Mouse (Mus musculus) liver, embryonic 12.5 days (tissue): Measurements from ENCODE around the gene Mast4. TPM values are rescaled to one million over a fixed set of nuclear protein-coding genes. Genes with fewer than 3 reads are reported as not detected.
"Not testable (repeated sequence)": the region's sequence is repeated elsewhere in the genome, so short reads cannot be mapped to it uniquely, and the experiment has no call there.

Experiments
- ATAC-seq: fragments of 200-750 bp; cut with Nextera tagmentation; 2 replicates; pipeline ENCODE4 v1.8.0; 2017; ENCODE audit warnings: moderate number of reproducible peaks, mild to moderate bottlenecking, moderate library complexity
- H3K27ac ChIP-seq: fragments of 300-500 bp; sonication (generic); 2 replicates; pipeline ENCODE4 v1.5.1; 2016; ENCODE audit warnings: mild to moderate bottlenecking
- H3K27me3 ChIP-seq: fragments of 300-500 bp; sonication (generic); replicated peaks from 2 replicates; pipeline ENCODE4 v1.6.1; 2016; ENCODE audit warnings: mild to moderate bottlenecking, moderate library complexity
- H3K36me3 ChIP-seq: fragments of 300-500 bp; sonication (generic); 2 replicates; pipeline ENCODE4 v1.6.1; 2016; ENCODE audit warnings: mild to moderate bottlenecking, moderate library complexity
- H3K4me1 ChIP-seq: fragments of 300-500 bp; sonication (generic); 2 replicates; pipeline ENCODE4 v1.6.1; 2016
- H3K4me2 ChIP-seq: fragments of 300-500 bp; sonication (generic); 2 replicates; pipeline ENCODE4 v1.6.1; 2016; ENCODE audit warnings: mild to moderate bottlenecking, moderate library complexity
- H3K4me3 ChIP-seq: fragments of 300-500 bp; sonication (generic); 2 replicates; pipeline ENCODE4 v1.5.1; 2016; ENCODE audit warnings: mild to moderate bottlenecking, moderate library complexity
- H3K9ac ChIP-seq: fragments of 300-500 bp; sonication (generic); 2 replicates; pipeline ENCODE4 v1.6.1; 2016; ENCODE audit warnings: mild to moderate bottlenecking, moderate library complexity
- H3K9me3 ChIP-seq: fragments of 300-500 bp; sonication (generic); replicated peaks from 2 replicates; pipeline ENCODE4 v1.6.1; 2016; ENCODE audit warnings: mild to moderate bottlenecking, moderate library complexity
- WGBS: fragments of 180-500 bp; shearing (Covaris S2); methylation state at CpG from one replicate; pipeline ENCODE4 v1.1.7; 2016; ENCODE audit not compliant: insufficient replicate concordance; 5-methylcytosine and 5-hydroxymethylcytosine counted together
- polyA plus RNA-seq: library from polyadenylated mRNA; unstranded; fragments of >200 nt; fragmentation: Nextera tagmentation; extraction: Ambion mirVana; gene quantifications from 2 replicates; pipeline ENCODE4 v1.2.1, GENCODE M21; 2016

Mast4 gene
- polyA plus RNA-seq, 1 experiment from 2014 or later = 4.7 TPM

GRCm38 (mm10) chr13:102753714-102754556 is 580.4 kb downstream of the Mast4 start:
- Histone ChIP-seq H3K27me3 (no peaks in the 10 kb centered on the region), H3K9me3 (no peaks in the 10 kb centered on the region), H3K9ac (no peak overlapping the region), H3K4me3 (no peak overlapping the region), H3K4me1 (peaks cover 23% of the 10 kb centered on the region), H3K4me2 (peak overlapping the region; percentile 40), H3K27ac (peak overlapping the region; percentile 18), H3K36me3 (peaks cover 33% of the 10 kb centered on the region)
- peak; percentile 86 for ATAC-seq
- WGBS = 49% methylated on average over 19 of the region's 19 CpGs

- H3K9ac ChIP-seq = no peak overlapping the region
- H3K27ac ChIP-seq = no peak overlapping the region
- ATAC-seq = no peak
- H3K36me3 ChIP-seq = peaks cover 20% of the 10 kb centered on the region
- H3K9me3 ChIP-seq = no peaks in the 10 kb centered on the region
- H3K27me3 ChIP-seq = no peaks in the 10 kb centered on the region
- peaks cover 17% of the 10 kb centered on the region for H3K4me1 ChIP-seq
- H3K4me2 ChIP-seq = no peak overlapping the region
- WGBS = 76% methylated on average over 10 of the region's 10 CpGs
- no peak overlapping the region for H3K4me3 ChIP-seq
These were observed 584.4 kb downstream of the Mast4 start for GRCm38 (mm10) chr13:102749891-102750290.

GRCm38 (mm10) chr13:102749194-102749593 is 585.1 kb downstream of the Mast4 start:
- H3K9me3 ChIP-seq = no peaks in the 10 kb centered on the region
- no peaks in the 10 kb centered on the region for H3K27me3 ChIP-seq
- H3K4me3 ChIP-seq = no peak overlapping the region
- no peak overlapping the region for H3K27ac ChIP-seq
- no peak for ATAC-seq
- no peak overlapping the region for H3K9ac ChIP-seq
- H3K36me3 ChIP-seq = peaks cover 20% of the 10 kb centered on the region
- no peak overlapping the region for H3K4me2 ChIP-seq
- WGBS = 76% methylated on average over 6 of the region's 6 CpGs
- H3K4me1 ChIP-seq = peaks cover 10% of the 10 kb centered on the region

- 79% methylated on average over 17 of the region's 17 CpGs for WGBS
- Histone ChIP-seq H3K4me1 (no peaks in the 10 kb centered on the region), H3K4me3 (no peak overlapping the region), H3K9ac (no peak overlapping the region), H3K27ac (no peak overlapping the region), H3K9me3 (no peaks in the 10 kb centered on the region), H3K27me3 (no peaks in the 10 kb centered on the region), H3K36me3 (peaks cover 20% of the 10 kb centered on the region), H3K4me2 (no peak overlapping the region)
- ATAC-seq = no peak
These were observed 587.3 kb downstream of the Mast4 start for GRCm38 (mm10) chr13:102746803-102747561.

GRCm38 (mm10) chr13:102745626-102746342 is 588.5 kb downstream of the Mast4 start:
- WGBS = 71% methylated on average over 9 of the region's 9 CpGs
- ATAC-seq = no peak

GRCm38 (mm10) chr13:102745270-102745600 is 589.1 kb downstream of the Mast4 start:
- Histone ChIP-seq H3K4me2 (no peak overlapping the region), H3K27me3 (no peaks in the 10 kb centered on the region), H3K9ac (no peak overlapping the region), H3K9me3 (no peaks in the 10 kb centered on the region), H3K4me3 (no peak overlapping the region), H3K4me1 (peaks cover under 1% of the 10 kb centered on the region; the same call in 1 of the 2 replicates), H3K36me3 (peaks cover 15% of the 10 kb centered on the region), H3K27ac (no peak overlapping the region)
- ATAC-seq = no peak
- WGBS = 84% methylated on average over 3 of the region's 3 CpGs

More at GRCm38 (mm10) chr13:102745626-102746342, 588.5 kb downstream of the Mast4 start:
- Histone ChIP-seq H3K9ac (no peak overlapping the region), H3K4me2 (no peak overlapping the region), H3K27me3 (no peaks in the 10 kb centered on the region), H3K36me3 (peaks cover 20% of the 10 kb centered on the region), H3K9me3 (no peaks in the 10 kb centered on the region), H3K27ac (no peak overlapping the region), H3K4me1 (no peaks in the 10 kb centered on the region), H3K4me3 (no peak overlapping the region)

- Histone ChIP-seq H3K9me3 (no peaks in the 10 kb centered on the region), H3K27me3 (no peaks in the 10 kb centered on the region), H3K27ac (no peak overlapping the region), H3K36me3 (peaks cover 12% of the 10 kb centered on the region), H3K4me2 (no peak overlapping the region), H3K4me1 (peaks cover 6% of the 10 kb centered on the region), H3K9ac (no peak overlapping the region), H3K4me3 (no peak overlapping the region)
- no peak for ATAC-seq
- WGBS = 55% methylated on average over 9 of the region's 9 CpGs
These were observed 589.6 kb downstream of the Mast4 start for GRCm38 (mm10) chr13:102744481-102745269.

- H3K9me3 ChIP-seq = no peaks in the 10 kb centered on the region
- peaks cover 48% of the 10 kb centered on the region for H3K36me3 ChIP-seq
- WGBS = 60% methylated on average over 13 of the region's 13 CpGs
- H3K4me1 ChIP-seq = peaks cover 11% of the 10 kb centered on the region
- no peak overlapping the region for H3K27ac ChIP-seq
- ATAC-seq = peak; percentile 69
- H3K4me2 ChIP-seq = no peak overlapping the region
- H3K9ac ChIP-seq = no peak overlapping the region
- no peaks in the 10 kb centered on the region for H3K27me3 ChIP-seq
- no peak overlapping the region for H3K4me3 ChIP-seq
These were observed 594.4 kb downstream of the Mast4 start for GRCm38 (mm10) chr13:102739720-102740535.

GRCm38 (mm10) chr13:102737811-102738210 is 596.5 kb downstream of the Mast4 start:
- H3K36me3 ChIP-seq = peaks cover 48% of the 10 kb centered on the region
- H3K4me1 ChIP-seq = peaks cover 11% of the 10 kb centered on the region
- H3K9me3 ChIP-seq = no peaks in the 10 kb centered on the region
- 86% methylated on average over 7 of the region's 7 CpGs for WGBS
- H3K4me3 ChIP-seq = no peak overlapping the region
- no peak overlapping the region for H3K9ac ChIP-seq
- no peak overlapping the region for H3K4me2 ChIP-seq
- ATAC-seq = no peak
- H3K27me3 ChIP-seq = no peaks in the 10 kb centered on the region
- H3K27ac ChIP-seq = no peak overlapping the region

GRCm38 (mm10) chr13:102733063-102733462 is 601.2 kb downstream of the Mast4 start:
- no peak overlapping the region for H3K4me2 ChIP-seq
- no peaks in the 10 kb centered on the region for H3K9me3 ChIP-seq
- no peak for ATAC-seq
- H3K9ac ChIP-seq = no peak overlapping the region
- no peak overlapping the region for H3K4me3 ChIP-seq
- H3K27me3 ChIP-seq = no peaks in the 10 kb centered on the region
- H3K4me1 ChIP-seq = peaks cover 4% of the 10 kb centered on the region; the same call in 1 of the 2 replicates
- WGBS = 67% methylated on average over 2 of the region's 2 CpGs
- H3K27ac ChIP-seq = no peak overlapping the region
- peaks cover 28% of the 10 kb centered on the region for H3K36me3 ChIP-seq

- not testable (repeated sequence) for H3K9me3 ChIP-seq, H3K27me3 ChIP-seq, ATAC-seq, H3K4me1 ChIP-seq, H3K4me2 ChIP-seq, H3K36me3 ChIP-seq, H3K27ac ChIP-seq, H3K4me3 ChIP-seq, H3K9ac ChIP-seq
- 71% methylated on average over 7 of the region's 7 CpGs for WGBS
These were observed 605.3 kb downstream of the Mast4 start for GRCm38 (mm10) chr13:102728951-102729350.
